Mouse (Mus musculus) kidney, postnatal 14 days (tissue): Measurements from ENCODE around the gene Cdkn3.
"Not testable (repeated sequence)": the region's sequence is repeated elsewhere in the genome, so short reads cannot be mapped to it uniquely, and the experiment has no call there.

ENCODE experiments used
- DNase-seq: peaks from one replicate; pipeline ENCODE4 v3.0.0; 2022; ENCODE audit warnings: mixed read lengths

Cdkn3 gene

DNA sequence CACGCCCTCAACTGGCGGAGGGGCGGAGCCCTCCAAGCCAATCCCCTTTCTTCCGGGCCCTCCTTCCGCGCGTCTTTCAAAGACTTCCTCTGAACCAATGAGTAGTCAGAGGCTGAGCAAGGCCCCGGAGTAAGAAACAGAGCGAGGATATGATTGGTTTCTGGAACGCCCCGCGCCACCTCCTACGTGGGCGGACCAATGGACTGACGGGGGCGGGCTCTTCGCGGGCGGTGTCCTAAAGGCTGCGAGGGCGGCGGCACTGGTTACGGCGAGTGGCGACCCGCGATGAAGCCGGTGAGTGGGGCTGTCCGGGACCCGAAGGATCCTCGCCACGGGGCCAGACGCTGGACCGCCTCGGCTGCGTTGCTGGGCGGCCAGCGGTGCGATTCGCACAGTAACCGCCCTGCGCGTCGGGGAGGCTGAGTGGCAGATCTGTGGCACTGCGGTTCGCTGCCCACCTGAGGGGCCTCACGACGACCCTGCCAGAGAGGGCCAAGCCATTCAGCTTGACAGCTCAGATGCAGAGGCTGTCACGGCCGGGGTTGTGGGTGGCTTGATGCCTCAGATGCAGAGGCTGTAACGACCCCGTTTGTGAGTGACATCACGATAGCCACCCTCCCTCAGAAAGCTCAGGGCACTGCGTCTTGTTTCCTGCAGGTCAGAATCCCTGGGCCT is at the start of gene Cdkn3:
Gene Cdkn3, plus strand, starts transcription at position 187 of the 675 bp plus-strand sequence.
- peak; percentile 95 for DNase-seq

DNA sequence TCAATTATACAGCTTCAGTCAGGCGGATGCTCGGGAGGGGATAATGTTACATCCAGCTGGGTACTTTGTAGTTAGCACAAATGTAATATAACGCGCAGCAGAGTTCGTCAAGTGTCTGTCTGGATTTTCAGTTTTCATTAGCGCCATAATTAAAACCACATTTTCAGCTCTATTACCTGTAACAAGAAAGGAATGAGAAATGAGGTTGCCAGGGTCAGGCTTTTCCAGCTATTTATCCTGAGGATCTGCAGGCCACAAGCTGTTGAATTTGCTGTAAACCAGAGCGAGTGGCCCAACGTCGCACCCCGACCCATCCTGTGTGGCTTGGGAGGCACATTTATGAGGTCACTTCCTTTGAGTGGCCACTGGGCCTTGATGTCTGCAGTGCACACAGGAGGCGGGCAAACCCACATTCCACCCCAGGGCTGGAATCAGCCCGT is 41.8 kb upstream of the Cdkn3 start:
- DNase-seq, result no peak

DNA sequence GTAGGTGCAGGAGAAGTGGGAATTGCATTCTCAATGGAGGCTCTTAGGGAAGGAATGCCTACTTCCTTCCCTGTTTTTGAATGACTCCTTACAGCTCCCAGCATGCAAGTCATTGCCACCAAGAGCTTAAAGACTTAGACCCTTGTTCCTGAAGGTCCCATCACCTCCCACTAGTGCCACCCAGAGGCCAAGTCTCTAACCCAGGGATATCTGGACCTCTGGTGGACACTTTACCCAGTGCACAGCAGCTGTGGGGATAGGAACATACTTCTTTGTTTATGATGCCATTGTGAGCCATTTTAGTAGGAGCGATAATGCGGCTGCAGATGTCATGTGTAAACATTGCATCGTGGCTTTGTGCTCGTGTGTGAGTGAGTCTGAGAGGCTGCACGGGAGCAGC is 38.3 kb upstream of the Cdkn3 start:
- peak; percentile 48 for DNase-seq

DNA sequence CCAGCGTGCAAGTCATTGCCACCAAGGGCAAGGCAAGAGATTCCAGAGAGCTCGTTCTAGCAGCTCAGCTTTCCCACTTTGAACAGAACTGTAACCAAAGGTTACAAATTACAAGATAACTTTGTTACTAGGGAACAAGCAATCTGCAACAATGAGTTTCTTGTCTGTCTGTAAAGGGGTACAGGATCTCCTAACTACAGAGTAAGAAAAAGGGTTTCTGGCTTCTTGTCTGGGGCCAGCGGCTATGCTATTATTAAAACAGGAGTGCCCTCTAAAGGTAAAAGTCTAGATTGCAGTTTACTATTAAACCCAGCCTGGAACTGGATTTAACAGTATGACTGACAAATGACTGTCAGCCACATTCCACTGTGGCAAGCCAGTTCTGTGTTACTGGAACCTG is 36.5 kb upstream of the Cdkn3 start:
- peak; percentile 37 for DNase-seq

- DNase-seq, result peak; percentile 63
Observed at GRCm38 (mm10) chr14:46724941-46725340, 35.4 kb upstream of the Cdkn3 start.

DNA sequence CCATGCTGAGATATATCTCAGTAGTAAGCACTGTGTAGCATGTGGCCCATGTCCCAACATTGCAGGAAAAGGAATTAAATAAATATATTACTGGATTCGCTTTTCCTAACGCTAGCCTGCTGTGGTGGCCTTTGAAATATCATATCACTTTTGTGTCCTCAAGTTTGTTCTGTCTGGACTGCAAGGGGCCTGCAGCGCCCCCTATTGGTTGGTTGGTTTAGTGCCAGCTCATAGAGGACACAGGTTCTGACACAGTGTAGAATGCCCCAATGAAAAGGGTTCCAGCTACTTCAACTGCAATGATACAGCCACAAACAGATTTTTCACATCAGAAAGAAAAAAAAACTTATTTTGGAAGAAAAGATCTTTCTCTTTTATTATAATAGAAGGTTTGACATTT is 34.6 kb upstream of the Cdkn3 start:
- DNase-seq, result peak; percentile 19

- DNase-seq, result no peak
Observed at GRCm38 (mm10) chr14:46734262-46734661, 26.1 kb upstream of the Cdkn3 start.

DNA sequence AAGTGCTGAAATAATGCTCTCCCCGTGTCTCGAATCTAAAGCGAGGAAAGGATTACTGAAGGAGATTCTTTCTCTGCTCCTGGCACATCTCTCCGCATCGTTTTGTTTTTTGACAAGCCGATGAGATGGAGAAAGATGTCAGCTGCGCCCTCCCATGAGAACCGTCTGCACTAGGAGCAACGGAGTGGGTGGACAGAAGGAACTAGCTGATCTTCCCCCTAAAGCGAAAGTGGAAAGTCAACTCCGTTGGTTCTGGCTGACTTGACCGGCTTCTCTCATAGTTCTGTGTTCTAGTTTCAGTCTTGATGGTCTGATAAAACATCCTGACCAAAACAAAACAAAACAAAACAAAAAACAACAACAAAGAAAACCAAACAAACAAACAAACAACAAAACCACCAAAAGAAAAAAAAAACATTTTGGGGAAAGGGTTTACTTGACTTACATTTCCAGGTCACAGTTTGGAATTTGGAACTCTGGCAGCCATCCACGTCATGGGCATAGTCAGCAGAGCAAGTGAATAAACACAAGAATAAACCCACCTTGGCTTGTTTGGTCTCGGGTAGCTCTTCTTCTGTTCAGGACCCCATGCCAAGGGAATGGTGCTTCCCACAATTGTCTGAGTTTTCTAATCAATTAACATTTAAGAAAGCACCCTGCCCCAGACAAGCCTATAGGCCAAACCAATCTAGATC is 25.4 kb upstream of the Cdkn3 start:
- DNase-seq, result no peak

GRCm38 (mm10) chr14:46736366-46736765 is 24.0 kb upstream of the Cdkn3 start:
- DNase-seq, result no peak

- not testable (repeated sequence) for DNase-seq
Observed at GRCm38 (mm10) chr14:46737346-46737745, 23.0 kb upstream of the Cdkn3 start.

DNA sequence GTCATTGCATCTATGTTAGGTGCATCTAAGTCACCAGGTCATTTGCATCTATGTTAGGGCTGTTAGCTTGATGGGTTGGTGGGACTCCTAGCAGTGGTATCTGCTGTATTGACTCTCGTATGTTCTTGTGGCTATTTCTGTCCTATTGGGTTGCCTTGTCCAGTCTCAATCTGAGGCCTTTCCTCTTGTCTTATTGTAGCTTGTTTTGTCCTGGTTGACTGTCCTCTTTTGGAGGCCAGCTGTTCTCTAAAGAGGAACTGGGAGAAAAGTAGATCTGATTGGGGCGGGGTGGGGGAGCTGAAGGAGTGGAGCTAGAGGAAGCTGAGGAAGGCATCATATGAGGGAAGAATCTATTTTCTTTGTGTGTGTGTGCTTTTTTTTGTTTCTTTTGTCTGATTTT is 17.7 kb upstream of the Cdkn3 start:
- DNase-seq, result no peak

- no peak for DNase-seq
Observed at GRCm38 (mm10) chr14:46745413-46745812, 14.9 kb upstream of the Cdkn3 start.

GRCm38 (mm10) chr14:46754371-46754770 is 6.0 kb upstream of the Cdkn3 start:
- not testable (repeated sequence) for DNase-seq

DNA sequence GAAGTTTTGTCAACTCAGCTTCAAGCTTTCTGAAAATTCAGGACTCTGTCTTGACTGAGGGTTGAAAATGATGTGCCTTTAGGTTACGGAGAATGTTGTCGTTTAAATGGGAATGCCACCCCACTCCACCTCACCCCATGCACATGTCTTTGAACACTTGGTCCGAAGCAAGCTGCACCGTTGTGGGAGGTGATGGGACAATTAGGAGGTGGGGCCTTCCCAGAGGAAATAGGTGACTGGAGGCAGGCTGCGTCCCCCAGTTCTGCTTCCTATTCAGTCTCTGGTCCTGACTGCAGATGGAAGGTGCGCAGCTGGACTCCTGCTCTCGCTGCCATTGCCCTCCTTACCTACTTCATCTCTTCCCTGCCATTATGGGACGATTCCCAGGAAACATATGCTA is 4.5 kb upstream of the Cdkn3 start:
- no peak for DNase-seq

- DNase-seq, result no peak
Observed at GRCm38 (mm10) chr14:46757736-46758135, 2.6 kb upstream of the Cdkn3 start.

DNA sequence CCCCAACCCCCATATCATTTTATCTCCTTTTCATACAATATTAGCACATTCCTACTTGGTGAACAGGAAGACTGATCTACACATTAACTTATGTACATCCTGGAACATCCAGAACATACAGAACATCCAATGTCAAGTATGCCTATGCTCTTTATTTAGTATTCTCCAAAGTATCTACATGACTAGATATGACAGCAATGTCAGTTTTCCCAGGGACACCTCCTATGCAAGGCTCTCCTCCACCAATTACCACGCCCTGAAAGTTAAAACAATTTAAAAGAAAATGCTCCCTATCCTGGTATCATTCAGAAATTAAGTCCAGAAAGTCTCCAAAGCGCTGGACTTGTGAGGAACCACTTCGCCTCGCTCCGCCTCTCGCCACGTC is 379 bp upstream of the Cdkn3 start:
- DNase-seq, result no peak

- no peak for DNase-seq
Observed at GRCm38 (mm10) chr14:46761186-46761585, 845 bp downstream of the Cdkn3 start.

DNA sequence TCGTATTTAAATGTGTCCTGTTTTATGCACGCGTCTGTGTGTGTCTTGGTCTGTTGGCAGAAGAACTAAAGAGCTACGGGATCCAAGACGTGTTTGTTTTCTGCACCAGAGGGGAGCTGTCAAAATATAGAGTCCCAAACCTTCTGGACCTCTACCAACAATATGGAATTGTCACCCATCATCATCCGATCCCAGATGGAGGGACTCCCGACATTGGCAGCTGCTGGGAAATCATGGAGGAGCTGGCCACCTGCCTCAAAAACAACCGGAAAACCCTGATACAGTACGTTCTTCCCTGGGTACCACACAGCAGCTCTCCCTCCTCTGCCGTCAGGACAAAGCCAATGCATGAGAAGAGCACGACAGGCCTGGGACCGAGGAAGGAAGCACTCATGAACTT is 6.8 kb downstream of the Cdkn3 start:
- DNase-seq, result no peak

DNA sequence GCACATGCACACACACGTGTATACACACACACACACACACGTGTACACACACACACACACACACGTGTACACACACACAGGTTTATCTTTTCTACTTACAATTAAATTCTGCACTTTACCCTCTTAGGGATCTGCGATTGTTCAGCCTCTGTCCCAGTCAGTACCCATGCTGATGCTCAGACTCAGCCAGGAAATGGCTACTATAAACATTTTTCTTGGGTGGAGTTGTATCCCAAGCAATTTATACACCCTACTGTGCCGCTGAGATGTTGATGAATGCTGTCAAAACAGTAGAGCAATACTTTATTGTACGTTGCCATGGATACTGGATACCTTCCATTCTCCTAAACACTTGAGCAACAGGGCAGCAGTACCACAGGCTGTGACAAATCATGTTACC is 9.7 kb downstream of the Cdkn3 start:
- no peak for DNase-seq

GRCm38 (mm10) chr14:46778756-46779155 is 18.4 kb downstream of the Cdkn3 start:
- no peak for DNase-seq

DNA sequence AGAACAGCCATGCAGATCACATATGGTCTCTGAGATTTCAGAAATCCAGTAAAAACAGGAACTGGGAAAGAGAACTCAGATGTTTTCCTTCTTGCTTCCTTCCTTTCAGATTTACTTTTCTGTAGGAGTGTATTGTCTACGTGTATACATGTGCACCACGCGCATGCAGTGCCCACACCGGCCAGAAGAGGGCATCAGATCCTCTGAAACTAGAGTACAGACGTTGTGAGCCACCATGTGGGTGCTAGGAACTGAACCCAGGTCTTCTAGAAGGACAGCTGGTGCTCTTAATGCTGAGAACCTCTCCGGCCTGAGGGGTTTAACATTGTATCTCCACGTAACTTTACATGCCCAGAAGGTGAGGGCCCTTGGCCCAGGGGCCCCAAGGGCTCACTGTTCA is 18.9 kb downstream of the Cdkn3 start:
- DNase-seq, result no peak

DNA sequence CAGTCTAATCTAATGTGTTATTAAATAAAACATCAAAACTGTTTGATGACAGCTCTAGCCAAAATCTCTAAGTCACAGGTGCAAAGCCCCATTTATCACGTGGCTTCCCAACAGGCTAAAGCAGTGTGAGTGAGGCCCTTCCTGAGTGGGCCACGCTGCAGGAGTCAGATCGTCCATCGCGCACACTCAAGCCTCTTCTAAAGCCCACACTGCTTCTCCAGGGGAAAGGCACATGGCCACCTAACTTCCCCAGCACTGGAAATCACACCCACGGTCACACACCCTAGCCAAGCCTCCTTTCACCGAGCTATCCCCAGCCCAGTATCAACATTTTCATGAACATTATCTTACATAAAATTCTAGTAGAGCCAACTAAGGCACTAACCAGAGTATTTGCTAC is 20.7 kb downstream of the Cdkn3 start:
- no peak for DNase-seq

- no peak for DNase-seq
Observed at GRCm38 (mm10) chr14:46782187-46782828, 22.0 kb downstream of the Cdkn3 start.

GRCm38 (mm10) chr14:46783327-46783926 is 23.1 kb downstream of the Cdkn3 start:
- no peak for DNase-seq
